Mouse (Mus musculus): ENCODE results near the gene Cyp4f37.
"Not testable (repeated sequence)": the region's sequence is repeated elsewhere in the genome, so short reads cannot be mapped to it uniquely, and the experiment has no call there.

DNA sequence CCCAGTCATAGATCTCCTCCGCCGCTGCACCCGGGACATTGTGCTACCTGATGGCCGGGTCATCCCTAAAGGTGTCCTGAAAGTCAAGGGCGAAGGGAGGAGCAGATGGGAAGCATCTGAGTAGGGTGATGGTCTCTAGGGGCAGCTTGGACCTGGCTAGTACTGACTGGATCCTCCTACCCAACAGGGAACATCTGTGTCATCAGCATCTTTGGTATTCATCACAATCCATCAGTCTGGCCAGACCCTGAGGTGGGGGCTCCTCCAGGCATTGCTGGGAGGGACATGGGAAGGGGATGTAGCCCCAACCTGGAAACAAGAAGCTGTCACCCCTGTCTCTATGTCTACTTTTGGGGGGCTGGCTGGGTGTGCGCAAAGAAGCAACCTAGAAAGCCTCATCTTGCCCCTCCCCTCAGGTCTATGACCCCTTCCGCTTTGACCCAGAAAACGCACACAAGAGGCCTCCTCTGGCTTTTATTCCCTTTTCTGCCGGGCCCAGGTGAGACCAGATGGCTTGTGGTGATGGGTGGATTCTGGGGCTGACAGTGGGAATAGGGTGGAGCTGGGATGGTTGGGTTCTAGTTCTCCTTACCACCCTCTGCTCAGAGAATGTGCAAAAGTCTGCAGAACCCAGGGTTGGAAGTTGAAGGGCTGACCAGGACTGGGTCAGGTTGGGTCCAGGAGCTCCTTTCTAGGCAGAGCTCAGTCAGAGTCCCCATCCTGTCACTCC lies 13.3 kb downstream of the Cyp4f37 start:
- not testable (repeated sequence) for TF ChIP-seq POLR2A (IDR thresholded peaks at IDR 0.05; ENCODE audit: control insufficient read depth, extremely low read depth, insufficient read depth, low read length, poor library complexity); CTCF (IDR thresholded peaks at IDR 0.05; ENCODE audit: borderline replicate concordance, control insufficient read depth, extremely low read depth, insufficient read depth, low read length, poor library complexity)
